Mouse (Mus musculus) ovary, postnatal 10 days (tissue): ENCODE measurements around the gene Olfr427.
"Not testable (repeated sequence)": the region's sequence is repeated elsewhere in the genome, so short reads cannot be mapped to it uniquely, and the experiment has no call there.

Experiments
- DNase-seq: peaks from one replicate; pipeline ENCODE4 v3.0.0; 2022; ENCODE audit warnings: low spot score

Gene Olfr427

GRCm38 (mm10) chr1:174096591-174096990 is at the start of gene Olfr427:
Gene Olfr427 (plus strand): TSS chr1:174096891.
- no peak for DNase-seq

- not testable (repeated sequence) for DNase-seq
Measured at GRCm38 (mm10) chr1:174048227-174048626, 48.5 kb upstream of the Olfr427 start.

GRCm38 (mm10) chr1:174048893-174049292 is 47.8 kb upstream of the Olfr427 start, which contains the start of gene Olfr432:
Gene Olfr432 (plus strand): TSS chr1:174049205.
- DNase-seq, result no peak

GRCm38 (mm10) chr1:174049357-174049756 is 47.3 kb upstream of the Olfr427 start:
- not testable (repeated sequence) for DNase-seq

- no peak for DNase-seq
Measured at GRCm38 (mm10) chr1:174050532-174050931, 46.2 kb upstream of the Olfr427 start.

GRCm38 (mm10) chr1:174051515-174051914 is 45.2 kb upstream of the Olfr427 start:
- no peak for DNase-seq

GRCm38 (mm10) chr1:174051931-174052536 is 44.7 kb upstream of the Olfr427 start:
- no peak for DNase-seq

GRCm38 (mm10) chr1:174052981-174053380 is 43.7 kb upstream of the Olfr427 start:
- DNase-seq, result no peak

GRCm38 (mm10) chr1:174055248-174055647 is 41.4 kb upstream of the Olfr427 start:
- DNase-seq, result no peak

- no peak for DNase-seq
Measured at GRCm38 (mm10) chr1:174066305-174066704, 30.4 kb upstream of the Olfr427 start, which contains the start of gene Olfr430. Gene Olfr430 (plus strand): TSS chr1:174066605.

GRCm38 (mm10) chr1:174084031-174084430 is 12.7 kb upstream of the Olfr427 start, which contains the start of gene Olfr429:
Gene Olfr429 (plus strand): TSS chr1:174084331.
- DNase-seq, result no peak

- no peak for DNase-seq
Measured at GRCm38 (mm10) chr1:174103735-174104134, 7.0 kb downstream of the Olfr427 start.

GRCm38 (mm10) chr1:174121062-174121461 is 24.4 kb downstream of the Olfr427 start, which contains the start of gene Olfr231:
Gene Olfr231 (minus strand): TSS chr1:174121162.
- no peak for DNase-seq

- no peak for DNase-seq
Measured at GRCm38 (mm10) chr1:174131217-174131616, 34.5 kb downstream of the Olfr427 start, which contains the start of gene Olfr424. Gene Olfr424 (plus strand): TSS chr1:174131517.

GRCm38 (mm10) chr1:174131999-174132398 is 35.3 kb downstream of the Olfr427 start:
- no peak for DNase-seq

GRCm38 (mm10) chr1:174141384-174141783 is 44.7 kb downstream of the Olfr427 start:
- no peak for DNase-seq

- DNase-seq, result no peak
Measured at GRCm38 (mm10) chr1:174146696-174147095, 50.0 kb downstream of the Olfr427 start.

- DNase-seq, result no peak
Measured at GRCm38 (mm10) chr1:174149289-174149688, 52.6 kb downstream of the Olfr427 start.
